Mouse (Mus musculus) brown adipose tissue, adult 24 weeks (tissue): ENCODE measurements around the gene Mvb12a. TPM values are rescaled to one million over a fixed set of nuclear protein-coding genes. Genes with fewer than 3 reads are reported as not detected.

Experiments used
- H3K27ac ChIP-seq: fragments of 200-500 bp; replicated peaks from 2 replicates; pipeline ENCODE4 v1.5.1; 2012; ENCODE audit warnings: low read depth, mild to moderate bottlenecking, low read length
- H3K4me1 ChIP-seq: fragments of 200-500 bp; 2 replicates; pipeline ENCODE4 v1.6.1; 2012; ENCODE audit warnings: low read length, mixed read lengths; ENCODE audit not compliant: control insufficient read depth, insufficient read depth, insufficient read length
- H3K4me3 ChIP-seq: fragments of 200-500 bp; 2 replicates; pipeline ENCODE4 v1.5.1; 2012; ENCODE audit warnings: low read depth, mild to moderate bottlenecking, low read length, moderate library complexity; ENCODE audit not compliant: insufficient read depth
- polyA plus RNA-seq: library from polyadenylated mRNA; stranded (reverse); fragments of >200 nt; gene quantifications from 2 replicates; pipeline ENCODE4 v1.2.4, GENCODE M21; 2012; ENCODE audit not compliant: missing spikeins, insufficient read depth, insufficient read length

Gene Mvb12a
- 29.7 and 30.9 TPM in 2 replicates for polyA plus RNA-seq

- Histone ChIP-seq H3K4me3 (peak within 1 kb of the TSS; percentile 80), H3K27ac (no peak within 1 kb of the TSS), H3K4me1 (peaks cover 5% of the 10 kb centered on the region)
These were observed at the start of gene Mvb12a for GRCm38 (mm10) chr8:71542632-71543343. Gene Mvb12a (plus strand): TSS chr8:71542922.

DNA sequence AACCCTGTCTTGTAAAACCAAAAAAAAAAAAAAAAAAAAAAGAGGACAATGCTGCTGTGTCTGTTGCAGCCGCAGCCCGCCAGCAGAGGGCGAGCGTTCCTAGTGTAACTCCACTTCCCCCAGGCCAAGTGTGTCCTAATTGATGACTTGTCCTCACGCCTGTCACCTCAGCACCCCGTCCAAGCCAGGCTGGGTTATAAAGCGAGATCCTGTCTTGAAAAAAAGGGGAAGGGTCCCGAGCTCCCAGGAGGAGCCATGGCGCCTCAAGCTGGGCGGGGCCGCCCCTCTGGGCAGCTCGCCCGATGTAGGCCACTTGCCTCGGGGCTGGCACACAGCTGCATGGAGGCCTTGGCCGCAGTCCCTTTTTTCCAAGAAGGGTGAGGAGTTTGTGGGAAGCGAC is 47.7 kb upstream of the Mvb12a start:
- H3K4me3 ChIP-seq, result no peak overlapping the region; the same call in 1 of the 2 replicates
- peaks cover 28% of the 10 kb centered on the region for H3K4me1 ChIP-seq

GRCm38 (mm10) chr8:71495811-71496210 is 46.9 kb upstream of the Mvb12a start:
- H3K4me1 ChIP-seq, result peaks cover 28% of the 10 kb centered on the region
- no peak overlapping the region for H3K4me3 ChIP-seq
- H3K27ac ChIP-seq, result peak overlapping the region; percentile 47

More for the DNA sequence above, 47.7 kb upstream of the Mvb12a start:
- no peak overlapping the region for H3K27ac ChIP-seq

- Histone ChIP-seq H3K27ac (peak overlapping the region; percentile 47; the same call in 1 of the 2 replicates), H3K4me1 (peaks cover 28% of the 10 kb centered on the region), H3K4me3 (no peak overlapping the region)
These were observed 46.2 kb upstream of the Mvb12a start for GRCm38 (mm10) chr8:71496481-71496880.

DNA sequence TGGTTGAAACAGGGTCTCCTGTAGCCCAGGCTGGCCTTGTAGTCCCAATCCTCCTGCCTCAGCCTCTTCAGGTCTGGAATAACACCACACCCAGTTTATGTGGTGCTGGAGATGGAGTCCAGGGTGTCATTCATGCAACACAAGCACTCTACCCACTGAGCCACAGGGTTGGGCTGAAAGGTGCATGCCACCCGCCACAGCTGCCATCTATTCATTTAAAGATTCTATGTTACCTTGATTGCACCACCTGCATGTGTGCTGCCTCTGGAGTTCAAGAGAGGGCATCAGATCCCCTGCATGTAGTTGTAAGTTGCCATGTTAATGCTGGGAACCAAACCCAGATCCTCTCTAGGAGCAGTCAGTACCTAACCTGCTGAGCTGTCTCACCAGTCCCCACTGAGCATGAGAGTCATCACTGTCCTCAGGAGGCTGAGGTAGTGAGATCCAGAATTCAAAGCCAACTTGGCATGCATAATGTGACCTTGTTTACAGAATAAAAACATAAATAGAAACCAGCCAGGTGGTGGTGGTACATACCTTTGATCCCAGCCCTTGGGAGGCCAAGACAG is 45.6 kb upstream of the Mvb12a start:
- Histone ChIP-seq H3K4me1 (peaks cover 28% of the 10 kb centered on the region), H3K4me3 (no peak overlapping the region), H3K27ac (0 out of 2 replicates have a peak overlapping the region, but pooled peaks have one; percentile 4)

- peak overlapping the region; percentile 52 for H3K27ac ChIP-seq
- H3K4me1 ChIP-seq, result peaks cover 28% of the 10 kb centered on the region
- no peak overlapping the region for H3K4me3 ChIP-seq
These were observed 44.7 kb upstream of the Mvb12a start for GRCm38 (mm10) chr8:71497881-71498501.

DNA sequence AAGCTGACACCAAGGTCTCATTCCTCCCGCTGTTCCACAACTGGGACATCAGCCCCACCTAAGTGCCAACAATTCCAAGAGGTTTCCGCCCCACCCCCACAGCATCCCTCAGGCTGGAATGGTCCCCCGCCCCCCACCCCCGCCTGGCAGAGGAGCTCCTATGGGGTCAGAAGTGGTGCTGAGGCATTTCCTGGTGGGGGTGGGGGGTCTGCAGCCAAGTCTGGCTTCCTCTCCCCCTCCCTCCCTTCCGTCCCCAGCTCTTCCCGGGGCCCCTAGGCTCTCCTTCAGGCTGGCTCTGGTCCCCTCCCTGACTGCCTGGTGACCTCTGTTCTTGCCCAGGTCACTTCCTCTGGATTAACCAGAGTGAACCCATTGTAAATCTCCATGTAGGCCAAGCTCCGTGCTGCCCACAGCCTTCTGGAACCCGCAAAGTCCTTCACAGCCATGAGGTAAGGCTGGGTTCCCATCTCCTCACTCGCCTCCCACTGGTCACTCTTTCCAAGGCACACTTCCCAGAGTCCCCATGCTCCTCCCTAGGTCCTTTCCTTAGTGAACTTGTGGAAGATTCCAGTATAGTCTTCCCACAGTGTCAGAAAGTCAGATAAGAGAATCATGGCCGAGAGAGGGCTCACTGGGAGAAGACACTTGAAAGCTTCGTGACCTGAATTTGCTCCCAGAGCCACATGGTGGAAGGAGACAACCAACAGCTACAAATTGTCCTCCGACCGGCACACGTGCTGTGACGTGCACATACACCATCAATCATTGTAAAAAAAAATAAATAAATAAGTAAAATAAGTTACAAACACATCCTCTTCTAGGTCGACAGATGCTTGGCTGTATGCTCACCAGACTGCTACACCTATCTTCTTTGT is 43.7 kb upstream of the Mvb12a start:
- peaks cover 28% of the 10 kb centered on the region for H3K4me1 ChIP-seq
- H3K27ac ChIP-seq, result peak overlapping the region; percentile 62
- H3K4me3 ChIP-seq, result no peak overlapping the region

DNA sequence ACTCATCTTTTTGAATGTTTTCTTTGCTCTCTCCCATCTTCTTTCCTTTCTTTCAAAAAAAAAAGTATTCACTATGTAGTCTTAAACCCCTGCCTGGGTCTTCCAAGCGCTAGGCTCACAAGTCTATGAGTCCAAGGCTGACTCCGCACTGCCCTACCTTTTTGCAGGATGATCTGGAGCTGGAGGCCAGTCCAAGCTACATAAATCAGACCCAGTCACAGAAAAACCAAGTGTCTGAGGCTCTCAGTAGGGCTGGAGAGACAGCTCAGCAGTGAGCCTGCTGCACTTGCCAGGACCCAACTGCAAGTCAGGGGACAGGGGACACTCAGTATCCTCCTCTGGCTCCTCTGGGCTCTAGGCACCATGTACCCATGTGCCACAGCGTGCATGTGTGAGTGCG is 38.4 kb upstream of the Mvb12a start:
- Histone ChIP-seq H3K27ac (no peak overlapping the region), H3K4me3 (no peak overlapping the region), H3K4me1 (peaks cover 4% of the 10 kb centered on the region; the same call in 1 of the 2 replicates)

GRCm38 (mm10) chr8:71505326-71505725 is 37.4 kb upstream of the Mvb12a start:
- no peak overlapping the region for H3K4me3 ChIP-seq
- no peak overlapping the region for H3K27ac ChIP-seq
- H3K4me1 ChIP-seq, result peaks cover 4% of the 10 kb centered on the region; the same call in 1 of the 2 replicates

DNA sequence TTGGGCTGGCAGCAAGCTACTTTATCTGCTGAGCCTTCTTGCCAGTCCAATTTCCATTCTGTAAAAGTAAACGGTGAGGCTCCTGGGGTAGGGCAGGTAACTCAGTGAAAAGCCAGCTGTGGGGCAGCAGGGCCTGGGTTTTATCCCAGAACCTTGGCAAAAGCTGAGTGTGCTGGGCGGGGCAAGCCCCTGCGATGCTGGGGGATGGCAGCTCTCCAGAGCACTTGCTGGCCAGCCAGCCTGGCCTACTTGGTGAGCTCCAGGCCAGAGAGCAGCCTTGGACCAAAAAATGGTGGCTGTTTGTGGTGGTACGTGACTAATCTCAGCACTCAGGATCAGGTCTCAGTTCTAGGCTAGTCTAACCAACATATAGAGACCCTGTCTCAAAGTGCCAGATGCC is 36.7 kb upstream of the Mvb12a start:
- Histone ChIP-seq H3K27ac (no peak overlapping the region), H3K4me3 (no peak overlapping the region), H3K4me1 (0 out of 2 replicates have a peak, but pooled peaks cover 4% of the 10 kb centered on the region)

GRCm38 (mm10) chr8:71507589-71508104 is 35.1 kb upstream of the Mvb12a start:
- H3K27ac ChIP-seq, result no peak overlapping the region
- H3K4me1 ChIP-seq, result 0 out of 2 replicates have a peak, but pooled peaks cover 4% of the 10 kb centered on the region
- H3K4me3 ChIP-seq, result peak overlapping the region; percentile 58

DNA sequence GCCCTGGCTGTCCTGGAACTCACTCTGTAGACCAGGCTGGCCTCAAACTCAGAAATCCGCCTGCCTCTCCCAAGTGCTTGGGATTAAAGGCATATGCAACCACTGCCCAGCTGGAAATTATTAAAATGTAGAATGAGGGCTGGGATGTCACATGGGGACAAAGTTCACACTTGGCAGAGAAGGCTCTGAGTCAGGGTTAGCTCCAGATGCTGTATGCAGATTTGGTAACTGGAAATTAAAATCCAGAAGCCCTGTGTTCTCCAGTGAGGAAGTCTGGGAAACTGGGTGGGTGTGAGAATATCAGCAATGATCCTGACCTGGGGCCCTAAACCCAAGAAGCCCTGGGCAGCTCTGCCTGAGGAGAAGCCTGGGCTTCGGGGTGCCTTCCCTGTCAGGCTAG is 33.4 kb upstream of the Mvb12a start:
- H3K27ac ChIP-seq, result no peak overlapping the region
- H3K4me1 ChIP-seq, result peaks cover 4% of the 10 kb centered on the region; the same call in 1 of the 2 replicates
- H3K4me3 ChIP-seq, result no peak overlapping the region

- Histone ChIP-seq H3K4me3 (no peak within 1 kb of the TSS), H3K27ac (no peak within 1 kb of the TSS), H3K4me1 (peaks cover 4% of the 10 kb centered on the region; the same call in 1 of the 2 replicates)
These were observed 31.1 kb upstream of the Mvb12a start, which contains the start of gene Plvap for GRCm38 (mm10) chr8:71511644-71512043. Gene Plvap (minus strand): TSS chr8:71511752.

DNA sequence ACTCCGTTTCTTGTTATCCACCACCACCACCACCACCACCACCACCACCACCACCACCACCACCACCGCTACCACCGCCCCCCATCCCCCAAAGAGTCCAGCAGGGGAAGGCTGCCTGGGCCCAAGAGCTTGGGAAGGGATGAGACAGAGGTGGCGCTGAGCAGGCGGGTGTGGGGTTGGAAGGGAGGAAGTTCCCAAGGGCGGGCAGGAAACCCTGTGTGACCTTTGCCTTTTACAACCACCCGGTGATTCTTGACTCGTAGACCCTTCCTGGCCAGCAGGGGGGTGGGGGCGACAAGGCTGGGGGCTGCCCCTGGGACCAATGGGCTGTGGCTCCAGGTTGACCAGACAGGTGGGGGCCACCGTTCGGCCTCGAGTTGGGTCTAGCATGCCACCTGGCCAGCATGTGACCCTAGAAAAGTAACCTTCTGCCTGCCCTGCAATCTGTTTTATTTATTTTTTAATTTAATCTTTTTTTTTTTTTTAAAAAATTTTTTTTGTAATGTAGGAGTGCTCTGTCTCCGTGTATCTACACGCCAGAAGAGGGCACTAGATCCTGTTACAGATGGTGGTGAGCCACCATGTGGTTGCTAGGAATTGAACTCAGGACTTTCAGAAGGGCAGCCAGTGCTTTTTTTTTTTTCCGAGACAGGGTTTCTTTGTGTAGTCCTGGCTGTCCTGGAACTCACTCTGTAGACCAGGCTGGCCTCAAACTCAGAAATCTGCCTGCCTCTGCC is 29.5 kb upstream of the Mvb12a start:
- no peaks in the 10 kb centered on the region; the same call in 1 of the 2 replicates for H3K4me1 ChIP-seq
- no peak overlapping the region for H3K4me3 ChIP-seq
- H3K27ac ChIP-seq, result no peak overlapping the region
